8 mouse cellular contexts compared by ENCODE assay signal in the genomic region with DNA sequence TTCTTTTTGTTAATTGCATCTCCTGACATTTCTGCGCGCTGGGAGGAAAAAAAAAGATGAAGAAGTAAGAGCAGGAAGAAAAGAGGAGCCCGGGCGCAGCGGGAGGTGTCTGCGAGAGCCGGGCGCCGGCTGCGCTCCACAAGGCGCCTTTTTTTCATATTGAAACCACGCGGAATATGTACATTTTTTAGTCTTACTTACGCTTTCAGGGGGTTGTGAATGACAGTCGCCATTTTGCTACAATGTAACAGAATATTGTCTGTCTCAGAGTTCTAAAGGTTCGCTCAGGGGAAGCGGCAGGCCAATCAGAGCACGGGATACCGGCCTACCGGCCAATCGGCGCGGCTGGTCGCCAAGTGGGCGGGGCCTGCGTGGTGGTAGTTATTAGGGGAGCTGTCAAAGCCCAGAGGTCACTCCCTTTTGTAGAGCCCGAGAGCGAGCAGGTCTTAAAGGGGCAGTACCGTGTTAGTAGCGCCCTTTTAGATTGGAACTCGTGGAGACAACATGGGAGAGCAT. TPM values are rescaled to one million over a fixed set of nuclear protein-coding genes. Genes with fewer than 3 reads are reported as not detected.
A peak's percentile ranks its signal among the peaks of the same experiment; 100 is the strongest.
DNase-seq lines count a peak whose midpoint lies in the region; ATAC-seq and TF ChIP-seq lines count a peak whose summit lies in the region.

Dpf3 (minus strand) TSS at position 241 of the 516 bp plus-strand sequence.

- H3K4me1 ChIP-seq in MEL (ENCODE audit: control insufficient read depth in 1 of 2, insufficient read depth in 2 of 2, low read length in 2 of 2) = peaks cover 0 to 14% of the 10 kb centered on the region in 2 experiments; a peak in 1 of 4 replicates
- H3K4me1 ChIP-seq in cerebellum, adult 2 months (ENCODE audit: control insufficient read depth, insufficient read depth, low read length) = no peaks in the 10 kb centered on the region
- H3K4me1 ChIP-seq in forebrain, postnatal 0 days (ENCODE audit: insufficient read depth) = peaks cover 6% of the 10 kb centered on the region; the same call in 1 of the 2 replicates
- H3K4me1 ChIP-seq in lung, embryonic 16.5 days (replicated peaks; ENCODE audit: control insufficient read depth, insufficient read depth, low read length) = peaks cover 21% of the 10 kb centered on the region

- under 1% methylated on average over 31 of the region's 31 CpGs for WGBS in cerebellum, adult 2 months
- WGBS in forebrain, postnatal 0 days = under 1% methylated on average over 31 of the region's 31 CpGs
- WGBS in lung, embryonic 16.5 days = under 1% methylated on average over 31 of the region's 31 CpGs

- H3K27me3 ChIP-seq in MEL (ENCODE audit: control insufficient read depth in 1 of 2, insufficient read depth in 2 of 2, low read length in 2 of 2) = no peaks in the 10 kb centered on the region
- H3K27me3 ChIP-seq in cerebellum, adult 2 months (ENCODE audit: control insufficient read depth, insufficient read depth, low read length) = no peaks in the 10 kb centered on the region
- no peaks in the 10 kb centered on the region; the same call in 1 of the 2 replicates for H3K27me3 ChIP-seq in forebrain, postnatal 0 days (ENCODE audit: insufficient read depth, low read length)
- H3K27me3 ChIP-seq in lung, embryonic 16.5 days (ENCODE audit: control insufficient read depth, insufficient read depth, low read depth, low read length) = peaks cover 23% of the 10 kb centered on the region

- peak within 1 kb of the TSS; percentile 100 for H3K4me2 ChIP-seq in forebrain, postnatal 0 days (ENCODE audit: low read depth)
- H3K4me2 ChIP-seq in lung, embryonic 16.5 days (ENCODE audit: low read depth, low read length) = peak within 1 kb of the TSS; percentile 100

- no peak for TF ChIP-seq EP300 in MEL (IDR thresholded peaks at IDR 0.05; ENCODE audit: low read depth in 1 of 2, low read length in 2 of 2)

- TF ChIP-seq POLR2A in MEL (IDR thresholded peaks at IDR 0.05; ENCODE audit: control insufficient read depth in 1 of 2, insufficient read depth in 1 of 2, low read depth in 1 of 2, low read length in 2 of 2, poor library complexity in 1 of 2) = peak in 1 of 2 experiments; percentile 60; a peak in 2 of 4 replicates
- TF ChIP-seq POLR2A in cerebellum, adult 2 months (IDR thresholded peaks at IDR 0.05; ENCODE audit: borderline replicate concordance, insufficient read depth, low read length) = peak; percentile 79; the same call in 1 of the 2 replicates

- peak within 1 kb of the TSS; percentile 82 for H3K9ac ChIP-seq in MEL (ENCODE audit: control insufficient read depth, low read depth, low read length, poor library complexity, severe bottlenecking)
- H3K9ac ChIP-seq in forebrain, postnatal 0 days = peak within 1 kb of the TSS; percentile 58
- H3K9ac ChIP-seq in lung, embryonic 16.5 days (ENCODE audit: low read length) = peak within 1 kb of the TSS; percentile 64

- H3K36me3 ChIP-seq in MEL (ENCODE audit: control insufficient read depth in 1 of 2, insufficient read depth in 2 of 2, low read length in 2 of 2) = no peaks in the 10 kb centered on the region; a peak in 1 of 4 replicates
- no peaks in the 10 kb centered on the region for H3K36me3 ChIP-seq in forebrain, postnatal 0 days (ENCODE audit: insufficient read depth)
- H3K36me3 ChIP-seq in lung, embryonic 16.5 days (ENCODE audit: control insufficient read depth, insufficient read depth, low read length) = no peaks in the 10 kb centered on the region

- H3K79me2 ChIP-seq in MEL (ENCODE audit: control insufficient read depth, insufficient read depth, low read length, poor library complexity) = no peaks in the 10 kb centered on the region; the same call in 1 of the 2 replicates

- no peak for TF ChIP-seq RAD21 in MEL (IDR thresholded peaks at IDR 0.05; ENCODE audit: low read depth, low read length)

- DNase-seq in MEL (ENCODE audit: low read depth, low spot score) = peak; percentile 99
- peak; percentile 100 for DNase-seq in cerebellum, adult 2 months
- peak; percentile 89 for DNase-seq in forebrain, postnatal 0 days
- peak; percentile 93 for DNase-seq in layer of hippocampus, adult 9-10 months (ENCODE audit: low spot score)
- DNase-seq in ovary, postnatal 10 days (ENCODE audit: low spot score) = peak; percentile 99
- DNase-seq in thymus, postnatal 10 days (ENCODE audit: low spot score in 2 of 2) = peak; percentile 75 to 85

- no peak for TF ChIP-seq CTCF in MEL (IDR thresholded peaks at IDR 0.05 in 2 of 3, conservative IDR thresholded peaks at IDR 0.05 in 1 of 3; ENCODE audit: control insufficient read depth in 1 of 3, insufficient read depth in 1 of 3, low read depth in 2 of 3, low read length in 3 of 3, poor library complexity in 1 of 3, severe bottlenecking in 1 of 3)
- TF ChIP-seq CTCF in cerebellum, adult 2 months (IDR thresholded peaks at IDR 0.05; ENCODE audit: borderline replicate concordance, insufficient read depth, low read depth, low read length) = no peak
- no peak for TF ChIP-seq CTCF in forebrain, postnatal 0 days (IDR thresholded peaks at IDR 0.05; ENCODE audit: low read depth)

- peak; percentile 89 for ATAC-seq in forebrain, postnatal 0 days
- peak; percentile 87 to 91 for ATAC-seq in hematopoietic stem cell, adult 5-6 weeks (replicated peaks in 1 of 2; ENCODE audit: insufficient read depth in 1 of 2, low FRiP score in 2 of 2, low TSS enrichment in 1 of 2, low read depth in 1 of 2, poor library complexity in 2 of 2, severe bottlenecking in 2 of 2)
- peak; percentile 98 for ATAC-seq in lung, embryonic 16.5 days (ENCODE audit: low read depth)

- H3K4me3 ChIP-seq in MEL (ENCODE audit: control insufficient read depth in 1 of 2, insufficient read depth in 1 of 2, low read depth in 2 of 2, low read length in 2 of 2) = peak within 1 kb of the TSS; percentile 69 to 86
- H3K4me3 ChIP-seq in cerebellum, adult 2 months (replicated peaks; ENCODE audit: insufficient read depth, low read depth, low read length) = peak within 1 kb of the TSS; percentile 87
- H3K4me3 ChIP-seq in forebrain, postnatal 0 days (ENCODE audit: low read depth, low read length) = peak within 1 kb of the TSS; percentile 63
- H3K4me3 ChIP-seq in lung, embryonic 16.5 days (ENCODE audit: low read length) = peak within 1 kb of the TSS; percentile 71

- H3K9me3 ChIP-seq in MEL (replicated peaks; ENCODE audit: insufficient read depth, low read length) = no peaks in the 10 kb centered on the region
- H3K9me3 ChIP-seq in forebrain, postnatal 0 days (ENCODE audit: low read length) = no peaks in the 10 kb centered on the region
- H3K9me3 ChIP-seq in lung, embryonic 16.5 days (ENCODE audit: control insufficient read depth, low read length) = peaks cover 4% of the 10 kb centered on the region; the same call in 1 of the 2 replicates

- H3K27ac ChIP-seq in MEL (ENCODE audit: control insufficient read depth, low read depth, low read length) = peak within 1 kb of the TSS; percentile 85
- H3K27ac ChIP-seq in cerebellum, adult 2 months (ENCODE audit: insufficient read depth, low read length) = peak within 1 kb of the TSS; percentile 67
- H3K27ac ChIP-seq in forebrain, postnatal 0 days (ENCODE audit: low read depth, low read length) = peak within 1 kb of the TSS; percentile 82
- peak within 1 kb of the TSS; percentile 9; the same call in 1 of the 2 replicates for H3K27ac ChIP-seq in lung, embryonic 16.5 days (ENCODE audit: low read length)

TF ChIP-seq in MEL, 35 proteins besides CTCF, POLR2A, EP300 and RAD21 (continues in another document):
- no peak for TF ChIP-seq GATA1 (IDR thresholded peaks at IDR 0.05; ENCODE audit: low read depth, low read length)
- TF ChIP-seq KAT2A (conservative IDR thresholded peaks at IDR 0.05; ENCODE audit: low read depth, low read length) = no peak
- no peak for TF ChIP-seq TAL1 (IDR thresholded peaks at IDR 0.05; ENCODE audit: low read length)
- no peak for TF ChIP-seq GABPA (IDR thresholded peaks at IDR 0.05; ENCODE audit: low read depth, low read length)
- TF ChIP-seq E2F4 (IDR thresholded peaks at IDR 0.05; ENCODE audit: borderline replicate concordance, low read depth, low read length) = no peak
- 0 out of 2 replicates have a peak, but pooled peaks have one; percentile 30 for TF ChIP-seq MAZ (IDR thresholded peaks at IDR 0.05; ENCODE audit: low read depth, low read length)
- TF ChIP-seq MAX (IDR thresholded peaks at IDR 0.05; ENCODE audit: low read length) = no peak
- TF ChIP-seq ZMIZ1 (IDR thresholded peaks at IDR 0.05; ENCODE audit: low read depth, low read length) = no peak
- 0 out of 2 replicates have a peak, but pooled peaks have one; percentile 30 for TF ChIP-seq MYC (IDR thresholded peaks at IDR 0.05; ENCODE audit: low read depth, low read length)
- no peak for TF ChIP-seq MAFK (IDR thresholded peaks at IDR 0.05; ENCODE audit: borderline replicate concordance, low read depth, low read length)
- TF ChIP-seq NRF1 (IDR thresholded peaks at IDR 0.05; ENCODE audit: insufficient read depth, low read depth, low read length, poor library complexity, severe bottlenecking) = 0 out of 2 replicates have a peak, but pooled peaks have one; percentile 39
- TF ChIP-seq ZC3H11A (IDR thresholded peaks at IDR 0.05; ENCODE audit: low read depth, low read length) = no peak
- TF ChIP-seq MXI1 (IDR thresholded peaks at IDR 0.05; ENCODE audit: low read depth, low read length) = peak; percentile 60
- no peak for TF ChIP-seq ELF1 (IDR thresholded peaks at IDR 0.05; ENCODE audit: low read depth, low read length)
- TF ChIP-seq ZNF384 (IDR thresholded peaks at IDR 0.05; ENCODE audit: low read depth, low read length) = peak; percentile 57
- TF ChIP-seq TBP (IDR thresholded peaks at IDR 0.05; ENCODE audit: low read depth, low read length) = peak; percentile 91
- no peak for TF ChIP-seq USF2 (IDR thresholded peaks at IDR 0.05; ENCODE audit: borderline replicate concordance in 1 of 2, insufficient read depth in 1 of 2, low read depth in 1 of 2, low read length in 2 of 2)
- TF ChIP-seq HCFC1 (IDR thresholded peaks at IDR 0.05; ENCODE audit: low read depth, low read length) = 0 out of 2 replicates have a peak, but pooled peaks have one; percentile 46
- TF ChIP-seq POLR2AphosphoS2 (IDR thresholded peaks at IDR 0.05; ENCODE audit: low read length) = no peak
- TF ChIP-seq MEF2A (IDR thresholded peaks at IDR 0.05; ENCODE audit: extremely low read depth, insufficient replicate concordance, low read depth, low read length, poor library complexity, severe bottlenecking) = no peak

RNA-seq across cellular contexts. Expression of gene Dpf3, which starts in this region (rescaled TPM):
- total RNA-seq in MEL (2012; rRNA removed) = 3.2 and 4.2 TPM in 2 replicates
- polyA plus RNA-seq in MEL (2012; ENCODE audit: insufficient read depth in 1 of 2, insufficient read length in 2 of 2, low read depth in 1 of 2, low replicate concordance in 2 of 2, missing spikeins in 1 of 2) = 1 to 10 TPM in 1 of 2 experiments, not detected in 1; 6.8 TPM
- 42.6 and 52.3 TPM in 2 replicates for polyA plus RNA-seq in cerebellum, adult 2 months (2012; rRNA removed)
- total RNA-seq in forebrain, postnatal 0 days (2014; rRNA removed) = 11.4 and 15.3 TPM in 2 replicates
- 4.9 and 8.1 TPM in 2 replicates for polyA plus RNA-seq in forebrain, postnatal 0 days (2015; fragmentation: Nextera tagmentation; extraction: Ambion mirVana)
- total RNA-seq in hematopoietic stem cell, adult 5-6 weeks (2017) = 2.5 and 3.9 TPM in 2 replicates
- polyA plus RNA-seq in lung, embryonic 16.5 days (2015; fragmentation: Nextera tagmentation; extraction: Ambion mirVana) = 2.1 and 3.9 TPM in 2 replicates

Comparison
In these comparisons a context has a peak if more than half of its experiments do, and no peak if none do; other contexts are left out.
1. Peak in every context shown above with its lines: DNase-seq, ATAC-seq, H3K4me3 ChIP-seq and H3K27ac ChIP-seq.
2. H3K27ac ChIP-seq: peak in every context shown above with its lines; median percentile 85 in MEL; 82 in forebrain, postnatal 0 days; 67 in cerebellum, adult 2 months; 9 in lung, embryonic 16.5 days.